Mouse (Mus musculus): Measurements from ENCODE around the gene N4bp2l2. TPM values are rescaled to one million over a fixed set of nuclear protein-coding genes. Genes with fewer than 3 reads are reported as not detected.

Gene N4bp2l2
- polyA plus RNA-seq, 1 experiment = 16.1 TPM

- Histone ChIP-seq H3K4me3 (ENCODE audit: insufficient read depth, poor library complexity, severe bottlenecking) (no peak overlapping the region), H3K79me3 (ENCODE audit: low read depth) (no peaks in the 10 kb centered on the region), H3K36me3 (ENCODE audit: control insufficient read depth, insufficient read depth) (no peaks in the 10 kb centered on the region), H3K27me3 (ENCODE audit: control insufficient read depth, insufficient read depth, insufficient read length) (peaks cover 1% of the 10 kb centered on the region), H3K79me2 (ENCODE audit: control insufficient read depth, insufficient read depth) (no peaks in the 10 kb centered on the region), H3ac (ENCODE audit: control insufficient read depth, insufficient read length, low read depth) (no peak overlapping the region)
- TF ChIP-seq CTCF (IDR thresholded peaks at IDR 0.05; ENCODE audit: control insufficient read depth, insufficient read depth, insufficient read length) (no peak), MAX (IDR thresholded peaks at IDR 0.05) (no peak), USF1 (IDR thresholded peaks at IDR 0.05; ENCODE audit: low read depth) (no peak), MYOD1 (IDR thresholded peaks at IDR 0.05; ENCODE audit: control insufficient read depth, insufficient read length, low read depth) (no peak), MYOG (IDR thresholded peaks at IDR 0.05; ENCODE audit: control insufficient read depth, extremely low read depth, insufficient read length) (no peak), CEBPB (IDR thresholded peaks at IDR 0.05; ENCODE audit: low read depth) (no peak), FOSL1 (IDR thresholded peaks at IDR 0.05; ENCODE audit: insufficient read depth, low read length, poor library complexity, severe bottlenecking) (no peak)
These were observed 67.5 kb downstream of the N4bp2l2 start for GRCm38 (mm10) chr5:150598202-150599119.

GRCm38 (mm10) chr5:150597088-150597487, 68.9 kb downstream of the N4bp2l2 start, which contains the start of gene N4bp2l1:
Gene N4bp2l1, minus strand, starts transcription at chr5:150597188.
- H3ac ChIP-seq (ENCODE audit: control insufficient read depth, insufficient read length, low read depth) = no peak within 1 kb of the TSS
- TF ChIP-seq CEBPB (IDR thresholded peaks at IDR 0.05; ENCODE audit: low read depth) (no peak), MAX (IDR thresholded peaks at IDR 0.05) (no peak), CTCF (IDR thresholded peaks at IDR 0.05; ENCODE audit: control insufficient read depth, insufficient read depth, insufficient read length) (no peak), USF1 (IDR thresholded peaks at IDR 0.05; ENCODE audit: low read depth) (no peak), FOSL1 (IDR thresholded peaks at IDR 0.05; ENCODE audit: insufficient read depth, low read length, poor library complexity, severe bottlenecking) (no peak), MYOG (IDR thresholded peaks at IDR 0.05; ENCODE audit: control insufficient read depth, extremely low read depth, insufficient read length) (no peak), MYOD1 (IDR thresholded peaks at IDR 0.05; ENCODE audit: control insufficient read depth, insufficient read length, low read depth) (no peak)
- peaks cover 5% of the 10 kb centered on the region for H3K27me3 ChIP-seq (ENCODE audit: control insufficient read depth, insufficient read depth, insufficient read length)
- H3K4me3 ChIP-seq (ENCODE audit: insufficient read depth, poor library complexity, severe bottlenecking) = no peak within 1 kb of the TSS
- no peaks in the 10 kb centered on the region for H3K79me3 ChIP-seq (ENCODE audit: low read depth)
- H3K79me2 ChIP-seq (ENCODE audit: control insufficient read depth, insufficient read depth) = no peaks in the 10 kb centered on the region
- H3K36me3 ChIP-seq (ENCODE audit: control insufficient read depth, insufficient read depth) = no peaks in the 10 kb centered on the region

- Histone ChIP-seq H3ac (ENCODE audit: control insufficient read depth, insufficient read length, low read depth) (no peak overlapping the region), H3K79me3 (ENCODE audit: low read depth) (no peaks in the 10 kb centered on the region), H3K4me3 (ENCODE audit: insufficient read depth, poor library complexity, severe bottlenecking) (no peak overlapping the region), H3K36me3 (ENCODE audit: control insufficient read depth, insufficient read depth) (no peaks in the 10 kb centered on the region), H3K27me3 (ENCODE audit: control insufficient read depth, insufficient read depth, insufficient read length) (peaks cover 5% of the 10 kb centered on the region), H3K79me2 (ENCODE audit: control insufficient read depth, insufficient read depth) (no peaks in the 10 kb centered on the region)
- TF ChIP-seq CTCF (IDR thresholded peaks at IDR 0.05; ENCODE audit: control insufficient read depth, insufficient read depth, insufficient read length) = no peak
- TF ChIP-seq MYOD1 (IDR thresholded peaks at IDR 0.05; ENCODE audit: control insufficient read depth, insufficient read length, low read depth) = no peak
- no peak for TF ChIP-seq MAX (IDR thresholded peaks at IDR 0.05)
- TF ChIP-seq USF1 (IDR thresholded peaks at IDR 0.05; ENCODE audit: low read depth) = no peak
- TF ChIP-seq FOSL1 (IDR thresholded peaks at IDR 0.05; ENCODE audit: insufficient read depth, low read length, poor library complexity, severe bottlenecking) = no peak
- no peak for TF ChIP-seq MYOG (IDR thresholded peaks at IDR 0.05; ENCODE audit: control insufficient read depth, extremely low read depth, insufficient read length)
- TF ChIP-seq CEBPB (IDR thresholded peaks at IDR 0.05; ENCODE audit: low read depth) = no peak
These were observed 70.5 kb downstream of the N4bp2l2 start for GRCm38 (mm10) chr5:150595366-150596016.

GRCm38 (mm10) chr5:150594649-150595339, 71.2 kb downstream of the N4bp2l2 start:
- peaks cover 5% of the 10 kb centered on the region for H3K27me3 ChIP-seq (ENCODE audit: control insufficient read depth, insufficient read depth, insufficient read length)
- H3ac ChIP-seq (ENCODE audit: control insufficient read depth, insufficient read length, low read depth) = peak overlapping the region; percentile 12
- H3K79me3 ChIP-seq (ENCODE audit: low read depth) = no peaks in the 10 kb centered on the region
- H3K4me3 ChIP-seq (ENCODE audit: insufficient read depth, poor library complexity, severe bottlenecking) = peak overlapping the region; percentile 29
- no peaks in the 10 kb centered on the region for H3K79me2 ChIP-seq (ENCODE audit: control insufficient read depth, insufficient read depth)
- no peaks in the 10 kb centered on the region for H3K36me3 ChIP-seq (ENCODE audit: control insufficient read depth, insufficient read depth)
- TF ChIP-seq CTCF (IDR thresholded peaks at IDR 0.05; ENCODE audit: control insufficient read depth, insufficient read depth, insufficient read length) = no peak
- TF ChIP-seq MAX (IDR thresholded peaks at IDR 0.05) = no peak
- TF ChIP-seq MYOG (IDR thresholded peaks at IDR 0.05; ENCODE audit: control insufficient read depth, extremely low read depth, insufficient read length) = no peak
- TF ChIP-seq CEBPB (IDR thresholded peaks at IDR 0.05; ENCODE audit: low read depth) = no peak
- no peak for TF ChIP-seq FOSL1 (IDR thresholded peaks at IDR 0.05; ENCODE audit: insufficient read depth, low read length, poor library complexity, severe bottlenecking)
- no peak for TF ChIP-seq USF1 (IDR thresholded peaks at IDR 0.05; ENCODE audit: low read depth)
- no peak for TF ChIP-seq MYOD1 (IDR thresholded peaks at IDR 0.05; ENCODE audit: control insufficient read depth, insufficient read length, low read depth)
